Mouse (Mus musculus) bone marrow, adult 2 months (tissue): ENCODE results near the gene Trnp1.

Experiments used
- CTCF ChIP-seq: fragments of 200-500 bp; IDR thresholded peaks from 2 replicates; pipeline ENCODE4 v1.5.1; 2011; ENCODE audit warnings: low read length, control low read depth; ENCODE audit not compliant: control insufficient read depth, insufficient read depth
- POLR2A ChIP-seq: fragments of 200-500 bp; IDR thresholded peaks from 2 replicates; pipeline ENCODE4 v1.6.1; 2011; ENCODE audit warnings: low read depth, mild to moderate bottlenecking, control low read depth, low read length, borderline replicate concordance; ENCODE audit not compliant: control insufficient read depth

DNA sequence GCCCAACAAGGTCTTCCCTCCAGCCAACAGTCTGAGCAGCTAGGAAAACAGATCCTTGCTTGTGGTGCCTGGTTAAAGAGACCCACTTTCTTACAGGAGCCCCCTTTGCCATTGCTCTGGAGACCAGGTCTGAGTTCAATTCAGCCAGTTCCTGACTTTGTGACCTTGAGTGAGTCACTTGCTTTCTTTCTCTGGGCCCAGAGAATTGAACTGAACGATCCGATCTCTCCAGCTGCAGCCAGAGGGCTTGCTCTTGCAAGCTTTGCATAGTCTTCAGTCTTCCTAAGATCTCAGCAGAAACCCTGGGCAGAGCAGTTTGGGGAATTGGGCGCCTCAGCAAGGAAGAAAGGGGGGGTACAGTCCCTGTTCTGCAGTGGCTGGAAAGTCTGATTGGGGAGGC lies 15.9 kb downstream of the Trnp1 start:
- TF ChIP-seq POLR2A, result no peak
- no peak for TF ChIP-seq CTCF
